Mouse (Mus musculus): ENCODE results near the gene Cpm. TPM values are rescaled to one million over a fixed set of nuclear protein-coding genes. Genes with fewer than 3 reads are reported as not detected.

The Cpm gene
- polyA plus RNA-seq, 1 experiment from 2014 or later = 55.7 TPM

DNA sequence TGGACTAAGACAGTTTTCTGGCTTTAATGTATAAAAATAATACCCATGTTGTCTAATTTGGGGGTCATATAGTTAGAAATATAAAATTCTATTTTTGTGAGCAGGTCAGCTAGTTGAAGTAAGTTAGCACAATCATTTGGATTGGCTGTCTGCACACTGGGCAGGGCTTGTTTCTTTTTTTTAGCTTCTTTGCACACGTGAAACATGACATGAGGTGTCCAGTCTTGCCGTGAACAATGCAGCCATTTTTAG, 60.7 kb downstream of the Cpm start:
- no peaks in the 10 kb centered on the region for H3K4me1 ChIP-seq (replicated peaks; ENCODE audit: control insufficient read depth, insufficient read depth, low read length)
- H3K4me2 ChIP-seq = no peak overlapping the region
- H3K9me3 ChIP-seq (ENCODE audit: control insufficient read depth, low read length) = no peaks in the 10 kb centered on the region
- no peak for ATAC-seq (replicated peaks; ENCODE audit: low FRiP score)
- H3K27me3 ChIP-seq (replicated peaks; ENCODE audit: control insufficient read depth, insufficient read depth, low read length) = no peaks in the 10 kb centered on the region
- H3K27ac ChIP-seq (ENCODE audit: low read depth, low read length) = no peak overlapping the region
- peaks cover 33% of the 10 kb centered on the region for H3K36me3 ChIP-seq (ENCODE audit: control insufficient read depth, insufficient read depth, low read length)
- 93% methylated on average over 2 of the region's 2 CpGs for WGBS
- no peak for DNase-seq (ENCODE audit: low spot score)
- H3K4me3 ChIP-seq (ENCODE audit: low read depth, low read length) = no peak overlapping the region
- H3K9ac ChIP-seq (ENCODE audit: low read depth, low read length) = no peak overlapping the region

DNA sequence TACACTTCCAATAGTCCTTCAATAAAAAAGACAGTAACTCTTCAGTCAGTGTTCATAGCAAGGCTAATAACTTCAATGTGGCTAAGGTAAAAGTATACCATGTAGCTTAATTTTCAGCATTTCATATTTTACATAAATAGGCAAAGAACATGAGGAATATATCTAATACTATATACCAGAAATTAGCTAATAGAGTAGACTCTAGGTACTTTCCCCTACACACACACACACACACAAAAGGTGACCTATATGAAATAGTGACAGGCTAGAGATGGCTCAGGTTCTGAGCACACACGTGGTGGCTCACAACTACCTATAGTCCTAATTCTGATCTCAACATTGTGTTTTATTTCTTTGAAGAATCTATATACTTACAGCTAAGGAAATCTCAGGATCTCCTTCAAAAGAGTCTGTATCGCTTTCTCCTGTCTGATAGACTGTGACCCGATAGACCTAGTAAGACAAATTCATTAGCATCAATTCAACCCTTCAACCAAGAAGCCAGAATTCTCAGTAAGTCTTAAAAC, 61.5 kb downstream of the Cpm start:
- no peaks in the 10 kb centered on the region for H3K4me1 ChIP-seq (replicated peaks; ENCODE audit: control insufficient read depth, insufficient read depth, low read length)
- 92% methylated on average over 3 of the region's 3 CpGs for WGBS
- no peak overlapping the region for H3K9ac ChIP-seq (ENCODE audit: low read depth, low read length)
- no peak for ATAC-seq (replicated peaks; ENCODE audit: low FRiP score)
- no peak overlapping the region for H3K4me3 ChIP-seq (ENCODE audit: low read depth, low read length)
- no peak for DNase-seq (ENCODE audit: low spot score)
- peaks cover 36% of the 10 kb centered on the region for H3K36me3 ChIP-seq (ENCODE audit: control insufficient read depth, insufficient read depth, low read length)
- no peak overlapping the region for H3K4me2 ChIP-seq
- H3K9me3 ChIP-seq (ENCODE audit: control insufficient read depth, low read length) = no peaks in the 10 kb centered on the region
- no peak overlapping the region for H3K27ac ChIP-seq (ENCODE audit: low read depth, low read length)
- H3K27me3 ChIP-seq (replicated peaks; ENCODE audit: control insufficient read depth, insufficient read depth, low read length) = no peaks in the 10 kb centered on the region

DNA sequence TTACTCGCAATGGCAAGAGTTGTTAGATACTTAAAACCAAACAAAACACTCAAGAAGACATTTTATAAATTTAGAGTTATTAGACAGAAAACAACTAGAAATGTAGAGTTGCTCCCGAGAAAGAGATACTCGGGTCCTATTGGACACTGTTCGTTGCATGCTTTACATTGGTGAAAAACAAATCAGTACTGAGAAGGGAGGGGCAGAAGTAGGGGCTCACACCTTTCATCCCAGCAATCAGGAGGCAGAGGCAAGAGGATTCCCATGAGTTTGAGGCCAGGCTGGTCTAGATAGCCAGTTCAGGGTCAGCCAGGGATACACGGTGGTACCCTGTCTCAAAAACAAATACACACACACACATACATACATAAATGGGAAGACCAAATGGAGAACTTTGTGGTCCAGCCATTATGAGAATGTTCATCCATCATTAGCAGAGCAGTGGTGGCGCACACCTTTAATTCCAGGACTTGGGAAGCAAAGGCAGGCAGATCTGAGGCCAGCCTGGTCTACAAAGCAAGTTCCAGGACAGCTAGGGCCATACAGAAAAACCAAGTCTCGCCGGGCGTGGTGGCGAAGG, 62.2 kb downstream of the Cpm start:
- no peak overlapping the region for H3K9ac ChIP-seq (ENCODE audit: low read depth, low read length)
- H3K4me2 ChIP-seq = no peak overlapping the region
- no peaks in the 10 kb centered on the region for H3K9me3 ChIP-seq (ENCODE audit: control insufficient read depth, low read length)
- no peak overlapping the region for H3K4me3 ChIP-seq (ENCODE audit: low read depth, low read length)
- no peaks in the 10 kb centered on the region for H3K4me1 ChIP-seq (replicated peaks; ENCODE audit: control insufficient read depth, insufficient read depth, low read length)
- H3K27me3 ChIP-seq (replicated peaks; ENCODE audit: control insufficient read depth, insufficient read depth, low read length) = no peaks in the 10 kb centered on the region
- 97% methylated on average over 10 of the region's 10 CpGs for WGBS
- H3K27ac ChIP-seq (ENCODE audit: low read depth, low read length) = no peak overlapping the region
- peaks cover 43% of the 10 kb centered on the region for H3K36me3 ChIP-seq (ENCODE audit: control insufficient read depth, insufficient read depth, low read length)
- DNase-seq (ENCODE audit: low spot score) (no peak), ATAC-seq (replicated peaks; ENCODE audit: low FRiP score) (no peak)

DNA sequence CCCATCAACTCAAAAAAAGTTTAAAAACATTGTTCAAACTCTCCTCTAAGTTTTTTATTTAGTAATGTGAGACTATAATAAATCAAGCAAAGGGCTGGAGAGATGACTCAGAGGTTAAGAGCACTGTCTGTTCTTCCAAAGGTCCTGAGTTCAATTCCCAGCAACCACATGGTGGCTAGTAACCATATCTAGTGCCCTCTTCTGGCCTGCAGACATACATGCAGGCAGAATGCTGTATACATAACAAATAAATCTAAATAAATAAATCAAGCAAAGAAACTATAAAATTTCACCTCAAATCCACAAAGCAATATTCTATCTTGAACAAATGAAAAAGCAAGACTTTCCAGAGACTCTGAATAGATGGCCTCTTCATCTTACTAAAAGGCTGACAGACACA, 62.9 kb downstream of the Cpm start:
- Histone ChIP-seq H3K27me3 (replicated peaks; ENCODE audit: control insufficient read depth, insufficient read depth, low read length) (no peaks in the 10 kb centered on the region), H3K9me3 (ENCODE audit: control insufficient read depth, low read length) (no peaks in the 10 kb centered on the region), H3K4me2 (no peak overlapping the region), H3K4me1 (replicated peaks; ENCODE audit: control insufficient read depth, insufficient read depth, low read length) (no peaks in the 10 kb centered on the region), H3K27ac (ENCODE audit: low read depth, low read length) (no peak overlapping the region), H3K9ac (ENCODE audit: low read depth, low read length) (no peak overlapping the region), H3K4me3 (ENCODE audit: low read depth, low read length) (no peak overlapping the region), H3K36me3 (ENCODE audit: control insufficient read depth, insufficient read depth, low read length) (peaks cover 49% of the 10 kb centered on the region)
- DNase-seq (ENCODE audit: low spot score) (no peak), ATAC-seq (replicated peaks; ENCODE audit: low FRiP score) (no peak)

DNA sequence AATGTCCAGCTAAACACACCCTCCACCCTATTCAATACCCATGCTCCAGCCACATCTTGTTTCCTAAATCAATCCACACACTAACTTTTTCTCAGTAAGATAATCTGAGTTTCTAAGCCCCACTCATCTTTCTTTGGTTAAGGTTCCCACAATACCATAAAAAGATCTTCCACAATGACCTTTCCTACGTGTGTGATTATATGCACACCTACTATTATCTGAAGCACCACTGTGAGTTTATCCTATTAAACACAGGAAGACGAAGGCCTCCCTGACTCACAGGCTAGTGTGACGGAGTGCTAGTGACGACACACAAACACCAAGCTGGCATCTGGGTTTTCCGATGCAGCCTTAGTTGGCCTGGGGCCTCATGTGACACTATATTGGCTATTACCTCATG, 63.7 kb downstream of the Cpm start:
- no peaks in the 10 kb centered on the region for H3K27me3 ChIP-seq (replicated peaks; ENCODE audit: control insufficient read depth, insufficient read depth, low read length)
- 95% methylated on average over 5 of the region's 5 CpGs for WGBS
- H3K9me3 ChIP-seq (ENCODE audit: control insufficient read depth, low read length) = no peaks in the 10 kb centered on the region
- no peak overlapping the region for H3K27ac ChIP-seq (ENCODE audit: low read depth, low read length)
- no peak overlapping the region for H3K9ac ChIP-seq (ENCODE audit: low read depth, low read length)
- DNase-seq (ENCODE audit: low spot score) (no peak), ATAC-seq (replicated peaks; ENCODE audit: low FRiP score) (no peak)
- no peak overlapping the region for H3K4me3 ChIP-seq (ENCODE audit: low read depth, low read length)
- peaks cover 57% of the 10 kb centered on the region for H3K36me3 ChIP-seq (ENCODE audit: control insufficient read depth, insufficient read depth, low read length)
- H3K4me2 ChIP-seq = no peak overlapping the region
- no peaks in the 10 kb centered on the region for H3K4me1 ChIP-seq (replicated peaks; ENCODE audit: control insufficient read depth, insufficient read depth, low read length)

DNA sequence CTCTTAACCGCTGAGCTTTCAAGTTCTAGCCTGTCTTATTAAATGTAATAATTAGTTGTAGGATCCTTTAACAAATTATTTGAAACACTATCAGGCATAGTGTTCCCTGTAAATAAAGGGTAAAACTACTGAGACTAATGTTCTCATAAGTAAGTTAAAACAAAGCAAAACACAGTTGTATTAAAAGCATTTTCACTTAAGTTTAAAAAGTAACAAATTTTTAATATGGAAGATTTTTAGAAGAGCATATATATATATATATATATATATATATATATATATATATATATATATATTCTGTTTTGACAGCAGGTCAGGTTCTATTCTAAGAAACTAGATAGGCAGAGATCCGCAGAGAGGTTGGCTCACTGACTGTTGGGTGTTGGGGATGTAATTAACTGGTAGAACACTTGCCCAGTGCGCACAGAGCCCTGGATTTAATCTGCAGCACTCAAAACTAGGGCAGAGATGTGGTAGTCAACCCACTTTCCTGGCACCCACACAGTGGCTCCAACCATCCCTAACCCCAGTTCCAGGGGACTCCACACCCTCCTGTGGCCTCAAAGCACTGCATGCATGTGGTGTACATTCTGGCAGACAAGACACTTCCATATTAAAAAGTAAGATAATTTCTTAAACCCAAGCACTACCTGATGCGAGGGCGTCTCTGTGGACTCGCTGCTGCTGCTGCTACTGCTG, 65.1 kb downstream of the Cpm start:
- Histone ChIP-seq H3K27me3 (replicated peaks; ENCODE audit: control insufficient read depth, insufficient read depth, low read length) (no peaks in the 10 kb centered on the region), H3K4me3 (ENCODE audit: low read depth, low read length) (no peak overlapping the region), H3K9me3 (ENCODE audit: control insufficient read depth, low read length) (no peaks in the 10 kb centered on the region), H3K36me3 (ENCODE audit: control insufficient read depth, insufficient read depth, low read length) (peaks cover 60% of the 10 kb centered on the region), H3K27ac (ENCODE audit: low read depth, low read length) (no peak overlapping the region), H3K4me2 (no peak overlapping the region), H3K4me1 (replicated peaks; ENCODE audit: control insufficient read depth, insufficient read depth, low read length) (no peaks in the 10 kb centered on the region), H3K9ac (ENCODE audit: low read depth, low read length) (no peak overlapping the region)
- DNase-seq (ENCODE audit: low spot score) (no peak), ATAC-seq (replicated peaks; ENCODE audit: low FRiP score) (no peak)
- 96% methylated on average over 6 of the region's 6 CpGs for WGBS

DNA sequence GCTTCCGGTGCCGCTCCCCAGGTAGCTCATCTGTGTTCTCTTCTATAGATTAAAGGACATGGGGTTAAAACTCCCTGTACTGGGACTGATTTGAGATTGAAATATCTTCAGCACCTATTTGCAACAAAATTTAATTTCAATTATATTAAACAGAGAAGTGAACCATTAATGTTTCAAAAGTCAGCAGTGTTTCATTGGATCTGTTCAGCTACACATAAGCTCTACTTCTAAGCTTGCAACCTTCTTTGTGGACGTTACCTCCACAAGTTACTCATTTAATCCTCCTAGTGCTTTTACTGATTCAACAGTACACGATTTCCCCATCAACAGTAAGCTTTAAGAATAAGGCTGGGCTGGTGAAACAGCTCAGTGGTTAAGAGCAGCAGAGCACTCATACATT, 65.7 kb downstream of the Cpm start:
- peaks cover 63% of the 10 kb centered on the region for H3K36me3 ChIP-seq (ENCODE audit: control insufficient read depth, insufficient read depth, low read length)
- no peaks in the 10 kb centered on the region for H3K27me3 ChIP-seq (replicated peaks; ENCODE audit: control insufficient read depth, insufficient read depth, low read length)
- H3K9me3 ChIP-seq (ENCODE audit: control insufficient read depth, low read length) = no peaks in the 10 kb centered on the region
- no peaks in the 10 kb centered on the region for H3K4me1 ChIP-seq (replicated peaks; ENCODE audit: control insufficient read depth, insufficient read depth, low read length)
- DNase-seq (ENCODE audit: low spot score) = no peak
- H3K4me3 ChIP-seq (ENCODE audit: low read depth, low read length) = no peak overlapping the region
- WGBS = 91% methylated on average over 4 of the region's 4 CpGs
- no peak for ATAC-seq (replicated peaks; ENCODE audit: low FRiP score)
- no peak overlapping the region for H3K27ac ChIP-seq (ENCODE audit: low read depth, low read length)
- H3K4me2 ChIP-seq = no peak overlapping the region
- H3K9ac ChIP-seq (ENCODE audit: low read depth, low read length) = no peak overlapping the region

DNA sequence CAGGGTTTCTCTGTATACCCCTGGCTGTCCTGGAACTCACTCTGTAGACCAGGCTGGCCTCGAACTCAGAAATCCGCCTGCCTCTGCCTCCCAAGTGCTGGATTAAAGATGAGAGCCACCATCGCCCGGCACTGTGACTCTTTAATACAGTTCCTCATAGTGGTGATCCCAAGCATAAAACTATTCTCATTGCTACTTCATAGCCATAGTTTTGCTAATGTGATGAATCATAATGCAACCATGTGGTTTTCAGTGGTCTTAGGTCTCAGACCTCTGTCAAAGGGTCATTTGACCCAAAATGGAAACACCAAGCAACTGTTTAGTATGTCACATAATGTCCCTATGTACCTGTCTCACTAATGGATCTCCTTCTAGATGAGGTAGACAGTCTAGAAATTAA, 66.3 kb downstream of the Cpm start:
- H3K27me3 ChIP-seq (replicated peaks; ENCODE audit: control insufficient read depth, insufficient read depth, low read length) = no peaks in the 10 kb centered on the region
- DNase-seq (ENCODE audit: low spot score) = no peak
- no peak overlapping the region for H3K4me3 ChIP-seq (ENCODE audit: low read depth, low read length)
- H3K27ac ChIP-seq (ENCODE audit: low read depth, low read length) = no peak overlapping the region
- H3K9me3 ChIP-seq (ENCODE audit: control insufficient read depth, low read length) = no peaks in the 10 kb centered on the region
- no peaks in the 10 kb centered on the region for H3K4me1 ChIP-seq (replicated peaks; ENCODE audit: control insufficient read depth, insufficient read depth, low read length)
- no peak overlapping the region for H3K4me2 ChIP-seq
- ATAC-seq (replicated peaks; ENCODE audit: low FRiP score) = no peak
- H3K36me3 ChIP-seq (ENCODE audit: control insufficient read depth, insufficient read depth, low read length) = peaks cover 60% of the 10 kb centered on the region
- whole genome bisulfite sequencing = 90% methylated on average over 4 of the region's 4 CpGs
- no peak overlapping the region for H3K9ac ChIP-seq (ENCODE audit: low read depth, low read length)

DNA sequence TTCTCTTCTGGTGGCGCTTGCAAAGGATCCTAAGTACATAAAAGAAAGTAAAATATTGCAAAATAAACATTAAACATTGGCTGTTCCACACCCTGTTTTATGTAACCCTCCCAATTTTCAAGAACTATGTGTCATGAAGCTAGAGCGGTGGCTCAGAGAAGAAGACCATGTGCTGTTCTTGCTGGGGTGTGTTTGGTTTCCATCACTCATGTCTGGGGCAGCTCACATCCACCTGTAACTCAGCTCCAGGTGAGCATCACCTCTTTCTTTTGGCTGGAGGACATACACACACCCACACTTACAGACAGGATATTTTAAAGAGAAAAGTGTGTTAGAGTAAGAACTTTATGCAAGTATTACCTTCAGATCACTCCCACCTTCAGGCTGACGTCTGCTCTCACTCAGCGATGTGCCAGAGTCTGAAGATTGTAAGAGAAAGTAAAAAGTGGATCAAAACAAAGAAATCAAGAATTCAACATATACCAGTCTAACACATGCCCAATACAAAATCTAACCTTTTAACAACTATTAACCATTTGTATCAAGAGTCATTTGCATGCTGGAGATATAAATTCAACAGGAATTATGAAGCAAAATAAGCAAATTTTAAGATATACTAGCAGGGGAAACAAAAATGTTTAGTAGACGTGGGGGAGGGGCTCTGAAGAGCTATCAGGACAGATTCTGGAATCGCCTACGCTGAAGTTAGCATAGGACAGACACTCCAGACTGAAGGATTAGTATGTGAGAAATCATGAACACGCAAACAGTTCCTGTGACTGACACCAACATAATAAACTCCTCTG, 66.9 kb downstream of the Cpm start:
- H3K4me2 ChIP-seq = no peak overlapping the region
- H3K27ac ChIP-seq (ENCODE audit: low read depth, low read length) = no peak overlapping the region
- no peak overlapping the region for H3K9ac ChIP-seq (ENCODE audit: low read depth, low read length)
- DNase-seq (ENCODE audit: low spot score) (no peak), ATAC-seq (replicated peaks; ENCODE audit: low FRiP score) (no peak)
- no peaks in the 10 kb centered on the region for H3K27me3 ChIP-seq (replicated peaks; ENCODE audit: control insufficient read depth, insufficient read depth, low read length)
- WGBS = 89% methylated on average over 8 of the region's 8 CpGs
- H3K4me3 ChIP-seq (ENCODE audit: low read depth, low read length) = no peak overlapping the region
- H3K4me1 ChIP-seq (replicated peaks; ENCODE audit: control insufficient read depth, insufficient read depth, low read length) = no peaks in the 10 kb centered on the region
- peaks cover 57% of the 10 kb centered on the region for H3K36me3 ChIP-seq (ENCODE audit: control insufficient read depth, insufficient read depth, low read length)
- no peaks in the 10 kb centered on the region for H3K9me3 ChIP-seq (ENCODE audit: control insufficient read depth, low read length)
